Mouse (Mus musculus): Measurements from ENCODE around the gene Fbxo47.

The Fbxo47 gene

GRCm38 (mm10) chr11:97883918-97884600 lies at the start of gene Fbxo47:
Gene Fbxo47, minus strand, starts transcription at chr11:97884154.
- peak; percentile 99 for DNase-seq

DNA sequence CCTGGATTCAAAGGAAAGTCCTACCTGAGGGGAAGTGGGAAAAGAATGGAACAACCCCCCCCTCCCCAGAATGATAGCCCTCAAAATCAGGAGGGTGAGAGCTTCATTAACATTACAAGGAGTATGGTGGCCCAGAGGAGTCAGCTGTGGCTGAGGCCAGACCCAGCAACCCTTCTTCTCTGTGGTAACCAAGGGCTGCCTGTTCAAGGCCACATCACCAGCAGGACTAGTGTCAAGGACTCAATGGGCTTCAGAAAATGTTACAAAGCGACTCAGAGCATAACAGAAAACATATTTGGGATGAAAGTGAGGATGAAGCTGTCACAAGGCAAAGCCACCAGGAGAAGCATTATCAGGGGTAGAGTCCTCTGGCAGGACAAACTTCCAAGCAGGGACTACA lies 49.6 kb upstream of the Fbxo47 start:
- no peak for DNase-seq

DNA sequence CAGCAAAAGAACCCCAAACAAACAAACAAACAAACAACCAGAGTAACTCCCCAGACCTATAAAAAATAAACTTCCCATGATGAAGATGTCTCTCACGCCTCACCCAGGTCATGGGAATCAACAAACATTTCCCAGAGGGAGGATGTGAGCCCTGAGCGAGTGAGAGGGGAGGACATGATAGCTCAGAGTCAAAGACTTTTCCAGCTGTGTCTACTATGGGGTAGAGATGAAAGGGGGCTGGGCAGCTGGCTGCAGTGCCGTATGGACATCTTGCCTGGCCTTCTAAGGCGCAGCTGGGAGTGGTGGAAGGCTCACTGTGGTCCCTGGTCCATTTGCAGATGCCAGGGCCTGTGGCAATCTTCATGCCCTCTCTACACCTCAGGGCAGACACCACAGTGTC lies 45.0 kb upstream of the Fbxo47 start:
- DNase-seq = peak; percentile 29

DNA sequence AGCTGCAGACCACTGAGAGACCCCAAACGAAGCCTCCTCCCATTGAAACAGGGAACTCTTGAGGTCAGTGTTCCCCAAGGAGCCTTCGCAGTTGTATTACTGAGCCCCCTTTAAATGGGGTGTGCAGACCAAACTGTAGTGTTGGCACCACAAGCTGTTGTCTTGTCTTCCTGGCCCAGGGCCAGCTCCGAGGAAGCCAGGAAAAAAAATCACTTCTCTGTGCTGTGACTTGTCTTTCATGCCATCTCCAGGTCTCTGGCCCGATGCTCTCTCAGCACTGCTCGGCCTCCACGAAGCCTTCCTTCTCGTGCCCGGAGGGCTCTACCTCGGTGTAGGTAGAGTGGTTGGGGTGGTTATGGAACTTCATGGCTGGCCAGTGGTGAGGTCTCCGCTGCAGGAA lies 40.3 kb upstream of the Fbxo47 start:
- no peak for DNase-seq

DNA sequence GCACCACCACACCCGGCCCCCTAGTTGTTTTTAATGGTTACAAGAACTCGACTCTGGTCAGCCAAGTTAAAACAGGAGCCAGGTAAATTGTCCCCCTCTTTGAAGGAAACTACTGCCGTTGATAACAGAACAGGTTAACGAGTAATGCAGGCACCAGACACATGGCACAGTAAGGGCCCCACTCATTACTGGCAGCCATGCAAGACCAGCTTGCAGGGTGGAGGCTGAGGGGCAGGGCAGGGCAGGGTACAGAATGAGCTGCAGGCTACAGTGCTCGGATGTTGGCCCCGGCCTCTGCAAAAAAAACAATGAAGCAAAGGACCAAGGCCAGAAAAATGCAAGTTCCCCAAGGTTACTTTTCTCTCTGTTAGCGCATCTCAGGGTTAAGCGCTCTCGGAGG lies 39.7 kb upstream of the Fbxo47 start:
- DNase-seq = no peak

GRCm38 (mm10) chr11:97915974-97916503 lies 32.1 kb upstream of the Fbxo47 start:
- peak; percentile 54 for DNase-seq

DNA sequence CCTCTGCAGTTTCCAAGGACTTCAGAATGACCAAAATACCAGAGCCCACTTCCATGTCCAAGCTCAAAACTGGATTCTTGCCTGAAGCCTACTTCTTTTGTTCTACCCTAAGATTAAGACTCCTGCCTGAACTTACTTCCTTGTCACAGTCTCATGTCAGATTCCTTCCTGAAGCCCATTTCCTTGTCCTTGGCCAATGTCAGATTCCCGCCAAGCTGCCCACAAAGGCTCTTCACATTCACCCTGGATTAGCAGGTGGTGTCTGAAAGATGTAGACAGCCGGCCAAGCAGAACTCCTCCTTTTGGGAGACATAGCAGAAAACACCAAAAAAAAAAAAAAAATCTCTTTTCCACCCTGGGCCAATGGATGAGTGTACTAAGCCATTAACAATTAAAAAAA lies 31.5 kb upstream of the Fbxo47 start:
- no peak for DNase-seq

- no peak for DNase-seq
Measured at GRCm38 (mm10) chr11:97913111-97913510, 29.2 kb upstream of the Fbxo47 start.

- DNase-seq = no peak
Measured at GRCm38 (mm10) chr11:97908634-97909348, 24.8 kb upstream of the Fbxo47 start.

DNA sequence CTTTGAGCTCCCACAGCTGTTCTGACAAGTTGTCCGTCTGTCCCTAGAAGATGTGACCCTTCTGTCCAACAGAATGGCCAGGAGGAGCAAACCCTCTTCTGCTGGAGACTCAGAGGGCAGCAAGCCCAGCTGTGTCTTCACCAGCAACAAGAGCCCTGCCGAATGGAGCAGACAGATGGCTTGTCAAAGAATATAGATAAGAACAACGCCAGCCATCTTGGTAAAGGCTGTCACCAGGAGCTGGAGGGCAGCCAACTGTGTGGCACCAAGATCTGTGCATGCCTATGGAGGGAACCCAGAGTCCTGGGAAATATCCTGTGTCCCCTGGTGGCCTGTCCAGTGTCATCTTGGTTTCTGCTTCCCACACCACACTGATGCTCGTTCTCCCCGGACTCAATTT lies 24.0 kb upstream of the Fbxo47 start:
- no peak for DNase-seq

DNA sequence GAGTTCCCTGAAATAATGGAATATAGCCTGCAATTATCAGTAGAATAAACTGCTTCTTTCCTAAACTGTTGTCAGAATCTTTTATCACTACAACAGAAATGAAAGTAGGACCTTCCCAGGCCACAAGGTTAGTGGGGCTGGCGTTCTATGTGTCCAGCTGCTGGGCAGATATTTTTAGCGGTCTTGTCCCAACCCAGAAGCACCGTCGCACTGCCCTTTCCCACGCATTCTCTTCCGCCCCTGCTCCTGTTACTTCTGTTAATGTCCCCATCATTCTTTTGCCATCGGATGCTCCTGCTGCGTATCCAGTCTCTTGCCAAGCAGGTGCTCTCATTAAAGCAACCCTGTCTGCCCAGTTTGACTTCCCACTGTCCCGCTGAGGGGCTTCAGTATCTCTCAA lies 23.0 kb upstream of the Fbxo47 start:
- no peak for DNase-seq

GRCm38 (mm10) chr11:97905941-97906340 lies 22.0 kb upstream of the Fbxo47 start:
- no peak for DNase-seq

GRCm38 (mm10) chr11:97905540-97905939 lies 21.6 kb upstream of the Fbxo47 start:
- DNase-seq = no peak

DNA sequence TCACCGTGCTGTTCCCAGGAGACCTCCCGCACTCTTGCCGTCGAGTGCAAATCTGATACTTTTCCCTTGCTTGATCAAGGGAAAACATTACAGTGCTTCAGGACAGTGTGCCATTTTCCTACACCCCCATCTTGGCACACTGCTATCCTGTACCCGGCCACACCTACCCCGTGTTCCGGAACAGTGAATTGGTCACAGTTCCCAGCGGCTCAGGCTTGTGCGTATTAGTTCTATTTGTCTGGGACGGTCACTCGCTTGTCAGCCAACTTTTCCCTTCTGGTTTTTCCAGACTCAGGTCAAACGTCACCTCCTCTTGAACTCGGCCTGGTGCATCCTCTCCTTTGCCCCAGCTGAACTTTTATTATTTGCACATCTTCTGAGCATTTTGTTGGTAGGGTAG lies 20.8 kb upstream of the Fbxo47 start:
- DNase-seq = no peak

DNA sequence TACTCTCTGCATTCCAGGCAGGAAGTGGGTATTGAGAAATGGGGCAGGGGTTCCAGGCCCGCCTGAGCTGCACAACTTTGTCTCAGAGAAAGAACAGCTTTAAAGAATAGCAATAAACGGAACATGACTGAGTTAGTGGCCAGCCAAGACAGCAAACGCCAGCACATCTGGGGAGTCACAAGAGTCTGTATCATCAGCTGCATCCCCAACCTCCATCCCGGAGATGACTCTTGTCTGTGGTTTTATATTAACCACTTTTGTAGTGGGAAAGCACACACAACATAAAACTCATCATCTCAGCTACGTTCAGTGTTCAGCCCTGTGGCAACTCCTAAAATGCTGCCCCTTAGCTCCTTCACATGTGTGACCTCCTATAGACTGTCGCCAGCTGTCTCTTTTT lies 17.9 kb upstream of the Fbxo47 start:
- DNase-seq = no peak

DNA sequence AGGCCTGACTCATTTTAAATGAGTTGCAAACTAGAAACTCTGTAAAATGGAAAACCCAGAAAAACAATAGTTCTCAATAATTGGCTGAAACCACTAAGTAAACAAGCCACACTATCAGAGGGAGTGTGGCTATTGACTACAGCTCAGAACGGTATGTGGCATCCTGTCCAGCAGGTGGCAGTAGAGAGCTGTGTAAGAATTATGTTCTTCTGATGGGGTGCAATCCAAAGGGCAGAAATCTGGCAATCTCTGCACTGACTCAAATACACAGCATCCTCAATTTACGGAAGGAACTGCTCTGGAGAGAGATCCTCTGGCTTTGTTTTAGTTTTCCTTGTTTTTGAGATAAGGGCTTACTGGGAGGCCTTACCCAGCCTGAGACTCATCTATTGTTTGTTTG lies 15.9 kb upstream of the Fbxo47 start:
- peak; percentile 96 for DNase-seq

DNA sequence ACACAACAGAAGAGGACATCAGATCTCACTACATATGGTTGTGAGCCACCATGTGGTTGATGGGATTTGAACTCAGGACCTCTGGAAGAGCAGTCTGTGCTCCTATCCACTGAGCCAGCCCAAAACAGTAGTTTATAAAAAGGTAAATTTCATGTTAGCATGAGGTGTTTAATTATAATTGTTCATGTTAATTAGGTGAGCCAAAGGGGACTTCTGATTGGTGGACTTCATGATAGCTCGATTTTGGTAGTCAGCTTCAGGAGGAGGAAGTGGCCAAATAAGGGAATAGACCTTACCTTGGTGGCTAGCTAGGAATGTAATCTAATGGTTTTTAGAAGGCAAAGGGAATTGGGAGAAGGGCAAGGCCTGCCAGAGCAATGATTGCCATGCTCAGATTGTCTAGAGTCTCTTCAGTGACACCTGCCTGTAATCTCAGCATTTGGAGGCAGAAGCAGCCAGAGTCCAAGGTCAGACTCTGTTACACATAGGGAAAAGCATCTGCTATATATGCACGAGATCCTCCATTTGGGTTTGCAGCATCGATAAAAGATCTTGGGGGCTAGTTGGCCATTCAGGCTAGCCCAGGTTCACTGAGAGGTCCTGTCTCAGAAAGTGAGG lies 13.7 kb upstream of the Fbxo47 start:
- no peak for DNase-seq

- DNase-seq = no peak
Measured at GRCm38 (mm10) chr11:97896655-97897054, 12.7 kb upstream of the Fbxo47 start.

GRCm38 (mm10) chr11:97891821-97892220 lies 7.9 kb upstream of the Fbxo47 start:
- DNase-seq = no peak

DNA sequence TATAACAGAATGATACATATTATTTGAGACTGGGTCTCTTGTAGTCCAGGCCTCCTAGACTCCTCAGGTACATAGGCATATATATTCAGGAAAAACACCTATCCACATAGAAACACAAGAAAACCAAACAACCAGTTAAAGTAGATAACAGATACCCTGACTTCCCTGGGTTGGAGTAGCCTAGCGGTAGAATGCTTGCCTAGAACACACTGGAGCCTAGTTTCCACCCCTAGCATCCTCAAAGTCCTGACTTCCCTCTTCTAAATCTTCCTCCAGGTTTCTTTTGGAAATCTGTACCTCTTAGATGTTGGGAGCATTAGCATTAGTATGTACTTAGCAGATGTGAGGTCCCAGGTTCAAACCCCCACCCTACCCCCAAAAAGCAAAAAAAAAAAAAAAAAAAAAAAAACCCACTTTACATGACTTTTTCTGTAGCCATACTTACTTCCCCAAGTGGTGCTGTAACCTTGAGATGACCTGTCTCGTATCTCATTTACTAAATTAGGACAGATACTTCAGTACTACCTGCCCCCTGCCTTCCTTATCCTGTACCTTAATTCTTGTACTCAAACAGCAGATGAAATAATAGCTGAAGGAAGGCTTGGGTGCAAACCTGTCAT lies 1.5 kb upstream of the Fbxo47 start:
- DNase-seq = no peak

- no peak for DNase-seq
Measured at GRCm38 (mm10) chr11:97884601-97885185, 739 bp upstream of the Fbxo47 start.

DNA sequence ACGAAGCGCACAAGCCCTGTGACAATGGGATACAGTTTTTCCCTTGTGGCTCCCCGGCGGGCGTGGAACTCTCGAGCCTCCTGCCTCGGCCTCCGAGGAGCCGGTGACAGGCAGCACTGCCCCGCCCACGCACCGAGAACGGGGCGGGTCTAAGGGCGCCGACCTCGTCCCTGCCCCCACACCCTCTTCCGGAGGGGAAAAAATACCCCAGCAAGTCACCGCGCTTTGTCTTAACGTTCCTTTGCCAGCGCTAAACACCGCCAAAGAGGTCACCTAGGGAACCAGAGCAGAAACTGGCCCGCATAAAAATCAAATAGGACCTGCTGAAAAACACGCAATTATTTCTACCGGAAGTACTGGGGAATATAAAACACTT lies 424 bp downstream of the Fbxo47 start:
- peak; percentile 82 for DNase-seq

DNA sequence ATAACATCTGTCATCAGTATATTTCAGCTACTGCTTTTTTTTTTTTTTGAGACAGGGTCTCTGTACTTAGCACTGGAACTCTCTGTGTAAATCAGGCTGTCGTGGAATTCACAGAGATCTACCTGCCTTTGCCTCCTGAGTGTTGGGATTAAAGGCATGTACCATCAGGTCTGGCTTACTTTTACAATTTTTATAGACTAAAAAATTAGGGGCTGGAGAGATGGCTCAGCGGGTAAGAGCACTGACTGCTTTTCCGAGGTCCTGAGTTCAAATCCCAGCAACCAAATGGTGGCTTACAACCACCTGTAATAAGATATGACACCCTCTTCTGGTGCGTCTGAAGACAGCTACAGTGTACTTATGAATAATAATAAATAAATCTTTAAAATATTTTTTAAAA lies 3.6 kb downstream of the Fbxo47 start:
- no peak for DNase-seq
